Mouse (Mus musculus): Measurements from ENCODE around the gene Dpep3. TPM values are rescaled to one million over a fixed set of nuclear protein-coding genes. Genes with fewer than 3 reads are reported as not detected.
A peak's percentile ranks its signal among the peaks of the same experiment; 100 is the strongest.

Dpep3 gene
- total RNA-seq, 2 experiments from 2014 or later, result not detected

- DNase-seq (ENCODE audit: low spot score in 2 of 2), result no peak
- intact Hi-C loops (cut with DNase I), result no loop called here
Observed at GRCm38 (mm10) chr8:105942026-105942425, 37.2 kb downstream of the Dpep3 start.

- intact Hi-C loops (cut with DNase I), result loop anchor here (2.0 kb wide), 1 partner anchor 27 kb away; no protein-coding TSS in a partner anchor
- no peak for DNase-seq (ENCODE audit: low spot score in 2 of 2)
Observed at GRCm38 (mm10) chr8:105938306-105938669, 40.9 kb downstream of the Dpep3 start, which contains the start of gene Psmb10. TSS of gene Psmb10 (minus strand) at chr8:105938444.

- intact Hi-C loops (cut with DNase I), result loop anchor here (2.0 kb wide), 1 partner anchor 27 kb away; no protein-coding TSS in a partner anchor
- peak; percentile 61 to 62 for DNase-seq (ENCODE audit: low spot score in 2 of 2)
Observed at GRCm38 (mm10) chr8:105937496-105938305, 41.5 kb downstream of the Dpep3 start.

- DNase-seq (ENCODE audit: low spot score in 2 of 2), result peak; percentile 87 to 90
- intact Hi-C loops (cut with DNase I), result no loop called here
Observed at GRCm38 (mm10) chr8:105936866-105937475, 42.3 kb downstream of the Dpep3 start.

- DNase-seq (ENCODE audit: low spot score in 2 of 2), result no peak
- intact Hi-C loops (cut with DNase I), result no loop called here
Observed at GRCm38 (mm10) chr8:105935863-105936603, 43.2 kb downstream of the Dpep3 start.

- intact Hi-C loops (cut with DNase I), result no loop called here
- no peak for DNase-seq (ENCODE audit: low spot score in 2 of 2)
Observed at GRCm38 (mm10) chr8:105935105-105935504, 44.1 kb downstream of the Dpep3 start.

- intact Hi-C loops (cut with DNase I), result no loop called here
- DNase-seq (ENCODE audit: low spot score in 2 of 2), result no peak
Observed at GRCm38 (mm10) chr8:105933762-105934161, 45.5 kb downstream of the Dpep3 start, which contains the start of gene Ctrl. TSS of gene Ctrl (minus strand) at chr8:105933862.

GRCm38 (mm10) chr8:105932525-105932924 lies 46.7 kb downstream of the Dpep3 start:
- no peak for DNase-seq (ENCODE audit: low spot score in 2 of 2)
- intact Hi-C loops (cut with DNase I), result no loop called here

GRCm38 (mm10) chr8:105931271-105931670 lies 48.0 kb downstream of the Dpep3 start:
- DNase-seq (ENCODE audit: low spot score in 2 of 2), result peak; percentile 50 to 66
- intact Hi-C loops (cut with DNase I), result loop anchor here (2.0 kb wide), 2 partner anchors 38 to 216 kb away; partner anchors contain the start of gene Nrn1l

GRCm38 (mm10) chr8:105930602-105931001 lies 48.6 kb downstream of the Dpep3 start:
- peak; percentile 80 to 82 for DNase-seq (ENCODE audit: low spot score in 2 of 2)
- intact Hi-C loops (cut with DNase I), result loop anchor here (2.0 kb wide), 2 partner anchors 38 to 216 kb away; partner anchors contain the start of gene Nrn1l

- intact Hi-C loops (cut with DNase I), result no loop called here
- peak in 1 of 2 experiments; percentile 41 for DNase-seq (ENCODE audit: low spot score in 2 of 2)
Observed at GRCm38 (mm10) chr8:105925123-105925522, 54.1 kb downstream of the Dpep3 start.

Small RNAs within 50 kb of the gene (microRNA-seq; reads per million reads assigned to microRNA genes)
- not detected for gene Mir7074

Other genes starting within 250 kb of the Dpep3 start
- 10 to 100 TPM; 25.4 to 26.3 TPM for gene Gfod2, start 220.8 kb downstream of the Dpep3 start, total RNA-seq (2021)
- 10 to 100 TPM; 22.1 to 25.1 TPM for gene Ranbp10, start 152.1 kb downstream of the Dpep3 start, total RNA-seq (2021)
- gene Tsnaxip1, start 151.7 kb downstream of the Dpep3 start, total RNA-seq (2021), result not detected
- gene Cenpt, start 126.2 kb downstream of the Dpep3 start, total RNA-seq (2021), result 10 to 100 TPM; 15.2 to 18.0 TPM
- 10 to 100 TPM; 38.9 to 44.8 TPM for gene Thap11, start 124.3 kb downstream of the Dpep3 start, total RNA-seq (2021)
- 10 to 100 TPM; 25.7 to 35.4 TPM for gene Nutf2, start 118.8 kb downstream of the Dpep3 start, total RNA-seq (2021)
- 10 to 100 TPM; 56.9 to 68.4 TPM for gene Edc4, start 98.5 kb downstream of the Dpep3 start, total RNA-seq (2021)
- gene Nrn1l, start 85.9 kb downstream of the Dpep3 start, total RNA-seq (2021), result 1 to 10 TPM; 2.8 to 5.3 TPM
- 1 to 10 TPM; 8.6 to 9.7 TPM for gene Pskh1, start 79.0 kb downstream of the Dpep3 start, total RNA-seq (2021)
- gene Ctrl, start 45.6 kb downstream of the Dpep3 start, total RNA-seq (2021), result 1 to 10 TPM in 1 of 2 experiments, under 1 TPM in 1; 0.79 to 1.9 TPM
- gene Psmb10, start 41.0 kb downstream of the Dpep3 start, total RNA-seq (2021), result 100 to 1,000 TPM in 1 of 2 experiments, 10 to 100 TPM in 1; 80.6 to 117 TPM
- 10 to 100 TPM; 26.7 to 29.0 TPM for gene Lcat, start 36.0 kb downstream of the Dpep3 start, total RNA-seq (2021)
- 10 to 100 TPM; 18.6 to 20.0 TPM for gene Slc12a4, start 13.3 kb downstream of the Dpep3 start, total RNA-seq (2021)
- gene Dus2, start 11.9 kb upstream of the Dpep3 start, total RNA-seq (2021), result 10 to 100 TPM; 16.4 to 19.3 TPM
- under 1 TPM; 0.30 to 0.36 TPM for gene Dpep2nb, start 26.5 kb upstream of the Dpep3 start, total RNA-seq (2021)
- 10 to 100 TPM; 14.0 to 16.3 TPM for gene Ddx28, start 32.5 kb upstream of the Dpep3 start, total RNA-seq (2021)
- 10 to 100 TPM; 10.7 to 13.3 TPM for gene Nfatc3, start 79.4 kb upstream of the Dpep3 start, total RNA-seq (2021)
- gene Esrp2, start 157.5 kb upstream of the Dpep3 start, total RNA-seq (2021), result under 1 TPM; 0.30 to 0.36 TPM
- 10 to 100 TPM; 25.9 to 26.3 TPM for gene Pla2g15, start 171.0 kb upstream of the Dpep3 start, total RNA-seq (2021)
- gene Slc7a6, start 189.4 kb upstream of the Dpep3 start, total RNA-seq (2021), result 10 to 100 TPM; 24.0 to 28.7 TPM
- gene Slc7a6os, start 231.5 kb upstream of the Dpep3 start, total RNA-seq (2021), result 10 to 100 TPM; 26.1 to 29.4 TPM
- gene Prmt7, start 231.5 kb upstream of the Dpep3 start, total RNA-seq (2021), result 10 to 100 TPM; 35.3 to 41.3 TPM

Measured in left cerebral cortex, postnatal 36 days (tissue).